Mouse (Mus musculus) small intestine, adult 2 months (tissue): ENCODE data around the gene Med12l. TPM values are rescaled to one million over a fixed set of nuclear protein-coding genes. Genes with fewer than 3 reads are reported as not detected.

ENCODE experiments used
- H3K27ac ChIP-seq: fragments of 200-500 bp; 2 replicates; pipeline ENCODE4 v1.5.1; 2012; ENCODE audit warnings: low read depth, low read length, control low read depth, inconsistent platforms; ENCODE audit not compliant: insufficient read depth
- H3K27me3 ChIP-seq: fragments of 200-500 bp; 2 replicates; pipeline ENCODE4 v1.6.1; 2012; ENCODE audit warnings: mild to moderate bottlenecking, moderate library complexity, low read length, inconsistent platforms; ENCODE audit not compliant: control insufficient read depth, insufficient read depth
- H3K36me3 ChIP-seq: fragments of 200-500 bp; 2 replicates; pipeline ENCODE4 v1.6.1; 2012; ENCODE audit warnings: mild to moderate bottlenecking, low read length, control low read depth, inconsistent platforms; ENCODE audit not compliant: control insufficient read depth, insufficient read depth
- H3K4me1 ChIP-seq: fragments of 200-500 bp; 2 replicates; pipeline ENCODE4 v1.6.1; 2012; ENCODE audit warnings: low read length, inconsistent platforms, mixed read lengths; ENCODE audit not compliant: control insufficient read depth, insufficient read depth, insufficient read length
- H3K4me3 ChIP-seq: fragments of 200-500 bp; 2 replicates; pipeline ENCODE4 v1.5.1; 2012; ENCODE audit warnings: low read depth, mild to moderate bottlenecking, control low read depth, inconsistent platforms, low read length, moderate library complexity
- CTCF ChIP-seq: fragments of 200-500 bp; IDR thresholded peaks from 2 replicates; pipeline ENCODE4 v1.5.1; 2012; ENCODE audit warnings: low read depth, mild to moderate bottlenecking, control low read depth, inconsistent platforms, low read length, moderate library complexity, mixed read lengths; ENCODE audit not compliant: insufficient replicate concordance, insufficient read length; ENCODE audit errors: extremely low read depth
- POLR2A ChIP-seq: fragments of 200-500 bp; IDR thresholded peaks from 2 replicates; pipeline ENCODE4 v1.6.1; 2012; ENCODE audit warnings: low read depth, mild to moderate bottlenecking, control low read depth, inconsistent platforms, low read length, moderate library complexity
- WGBS: fragments of 180-500 bp; shearing (Covaris S2); methylation state at CpG from one replicate; pipeline ENCODE4 v1.1.7; 2018; 5-methylcytosine and 5-hydroxymethylcytosine counted together
- polyA plus RNA-seq: library from polyadenylated mRNA; depleted of rRNA; stranded (reverse); fragments of >200 nt; gene quantifications from 2 replicates; pipeline ENCODE4 v1.2.3, GENCODE M21; 2012

Gene Med12l
- polyA plus RNA-seq, 1 experiment: 0.43 TPM

- H3K36me3 ChIP-seq: no peaks in the 10 kb centered on the region
- no peaks in the 10 kb centered on the region for H3K4me1 ChIP-seq
- 23% methylated on average over 4 of the region's 4 CpGs for WGBS
- no peak overlapping the region for H3K27ac ChIP-seq
- no peak for TF ChIP-seq CTCF
- no peak for TF ChIP-seq POLR2A
- no peak overlapping the region for H3K4me3 ChIP-seq
- H3K27me3 ChIP-seq: no peaks in the 10 kb centered on the region
These were observed 71.7 kb downstream of the Med12l start for GRCm38 (mm10) chr3:59077278-59077677.

GRCm38 (mm10) chr3:59078585-59078984 lies 73.0 kb downstream of the Med12l start:
- no peaks in the 10 kb centered on the region for H3K36me3 ChIP-seq

DNA sequence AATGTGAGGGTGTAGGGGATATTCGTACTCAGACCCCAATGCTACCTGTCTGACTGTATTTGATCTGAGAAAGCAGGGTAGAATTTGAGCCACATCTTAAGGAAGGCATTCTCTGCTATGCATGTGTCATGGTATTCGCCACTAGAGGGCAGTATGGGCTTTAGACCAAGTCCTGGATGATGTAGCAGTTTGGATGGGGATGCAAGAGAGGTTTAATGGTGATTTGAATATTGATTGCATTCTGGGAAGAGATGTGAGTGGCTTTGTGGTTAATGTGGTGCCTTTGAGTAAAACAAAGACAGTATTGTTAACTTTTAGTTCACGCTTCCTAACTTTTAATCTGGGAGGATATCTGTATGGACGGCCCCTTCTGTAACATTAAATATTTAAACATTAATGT lies 73.7 kb downstream of the Med12l start:
- H3K27ac ChIP-seq: no peak overlapping the region
- no peak overlapping the region for H3K4me3 ChIP-seq
- H3K36me3 ChIP-seq: no peaks in the 10 kb centered on the region
- H3K4me1 ChIP-seq: no peaks in the 10 kb centered on the region
- H3K27me3 ChIP-seq: no peaks in the 10 kb centered on the region
- 36% methylated on average over 4 of the region's 4 CpGs for WGBS
- TF ChIP-seq POLR2A (no peak), CTCF (no peak)

More at GRCm38 (mm10) chr3:59078585-59078984, 73.0 kb downstream of the Med12l start:
- Histone ChIP-seq H3K4me1 (no peaks in the 10 kb centered on the region), H3K27me3 (no peaks in the 10 kb centered on the region), H3K27ac (no peak overlapping the region), H3K4me3 (no peak overlapping the region)
- TF ChIP-seq POLR2A: no peak
- no peak for TF ChIP-seq CTCF
- 63% methylated on average over 11 of the region's 11 CpGs for WGBS

GRCm38 (mm10) chr3:59080293-59080916 lies 74.8 kb downstream of the Med12l start:
- WGBS: 53% methylated on average over 6 of the region's 6 CpGs

DNA sequence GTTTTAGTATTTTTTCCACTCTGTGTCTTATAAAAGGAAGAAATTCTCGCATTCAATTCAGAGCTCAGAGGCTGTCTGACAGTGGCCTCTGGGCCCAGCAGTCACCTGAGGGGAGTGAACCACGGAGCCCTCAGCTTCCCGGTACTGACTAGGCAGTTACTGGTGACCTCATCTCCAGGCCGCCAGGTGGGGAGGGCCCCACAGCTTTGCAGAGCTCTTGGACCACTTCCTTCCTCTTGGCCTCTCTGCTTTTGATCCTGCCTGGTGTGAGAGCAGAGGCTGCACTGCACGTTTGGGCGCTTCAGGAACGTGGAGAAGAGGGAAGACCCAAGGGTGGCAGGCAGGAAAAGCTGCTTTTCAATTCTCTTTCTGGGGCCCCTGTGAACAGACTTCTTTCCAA lies 75.3 kb downstream of the Med12l start:
- WGBS: 13% methylated on average over 7 of the region's 7 CpGs
- TF ChIP-seq POLR2A: no peak
- no peak for TF ChIP-seq CTCF
- Histone ChIP-seq H3K4me1 (no peaks in the 10 kb centered on the region), H3K27me3 (no peaks in the 10 kb centered on the region), H3K27ac (no peak overlapping the region), H3K4me3 (no peak overlapping the region), H3K36me3 (no peaks in the 10 kb centered on the region)

More at GRCm38 (mm10) chr3:59080293-59080916, 74.8 kb downstream of the Med12l start:
- Histone ChIP-seq H3K4me3 (no peak overlapping the region), H3K27ac (no peak overlapping the region), H3K4me1 (no peaks in the 10 kb centered on the region), H3K36me3 (no peaks in the 10 kb centered on the region), H3K27me3 (no peaks in the 10 kb centered on the region)
- TF ChIP-seq CTCF (no peak), POLR2A (no peak)

GRCm38 (mm10) chr3:59092702-59093101 lies 87.1 kb downstream of the Med12l start:
- Histone ChIP-seq H3K4me3 (no peak overlapping the region), H3K27ac (no peak overlapping the region), H3K4me1 (no peaks in the 10 kb centered on the region), H3K36me3 (no peaks in the 10 kb centered on the region), H3K27me3 (no peaks in the 10 kb centered on the region)
- WGBS: 82% methylated on average over 11 of the region's 11 CpGs
- no peak for TF ChIP-seq POLR2A
- no peak for TF ChIP-seq CTCF

GRCm38 (mm10) chr3:59097421-59097820 lies 91.8 kb downstream of the Med12l start:
- Histone ChIP-seq H3K27me3 (no peaks in the 10 kb centered on the region), H3K36me3 (no peaks in the 10 kb centered on the region), H3K27ac (no peak overlapping the region), H3K4me1 (no peaks in the 10 kb centered on the region), H3K4me3 (no peak overlapping the region)
- WGBS: 76% methylated on average over 6 of the region's 6 CpGs
- no peak for TF ChIP-seq POLR2A
- no peak for TF ChIP-seq CTCF
